Mouse (Mus musculus) lung, embryonic 16.5 days (tissue): Measurements from ENCODE around the gene Fancf. TPM values are rescaled to one million over a fixed set of nuclear protein-coding genes. Genes with fewer than 3 reads are reported as not detected.

Experiments used
- ATAC-seq: fragments of 200-750 bp; cut with Nextera tagmentation; 2 replicates; pipeline ENCODE4 v1.8.0; 2017; ENCODE audit warnings: low read depth, mild to moderate bottlenecking, moderate library complexity
- H3K27ac ChIP-seq: fragments of 300-500 bp; sonication (generic); 2 replicates; pipeline ENCODE4 v1.5.1; 2014; ENCODE audit warnings: mild to moderate bottlenecking, control low read depth, low read length
- H3K27me3 ChIP-seq: fragments of 300-500 bp; sonication (generic); 2 replicates; pipeline ENCODE4 v1.6.1; 2014; ENCODE audit warnings: low read depth, low read length, mixed read lengths; ENCODE audit not compliant: control insufficient read depth, insufficient read depth
- H3K36me3 ChIP-seq: fragments of 300-500 bp; sonication (generic); 2 replicates; pipeline ENCODE4 v1.6.1; 2014; ENCODE audit warnings: low read length; ENCODE audit not compliant: control insufficient read depth, insufficient read depth
- H3K4me1 ChIP-seq: fragments of 300-500 bp; sonication (generic); replicated peaks from 2 replicates; pipeline ENCODE4 v1.6.1; 2014; ENCODE audit warnings: low read length, mixed read lengths; ENCODE audit not compliant: control insufficient read depth, insufficient read depth
- H3K4me2 ChIP-seq: fragments of 300-500 bp; sonication (generic); 2 replicates; pipeline ENCODE4 v1.6.1; 2014; ENCODE audit warnings: low read depth, low read length, control low read depth
- H3K4me3 ChIP-seq: fragments of 300-500 bp; sonication (generic); 2 replicates; pipeline ENCODE4 v1.5.1; 2014; ENCODE audit warnings: mild to moderate bottlenecking, low read length, control low read depth
- H3K9ac ChIP-seq: fragments of 300-500 bp; sonication (generic); 2 replicates; pipeline ENCODE4 v1.6.1; 2014; ENCODE audit warnings: low read length, control low read depth
- H3K9me3 ChIP-seq: fragments of 300-500 bp; sonication (generic); 2 replicates; pipeline ENCODE4 v1.6.1; 2016; ENCODE audit warnings: low read length; ENCODE audit not compliant: control insufficient read depth
- WGBS: fragments of 180-500 bp; shearing (Covaris S2); extraction: QIAGEN DNeasy Blood & Tissue Kit; methylation state at CpG from one replicate; pipeline ENCODE4 v1.1.7; 2014; 5-methylcytosine and 5-hydroxymethylcytosine counted together
- polyA plus RNA-seq: library from polyadenylated mRNA; unstranded; fragments of >200 nt; fragmentation: Nextera tagmentation; extraction: Ambion mirVana; gene quantifications from 2 replicates; pipeline ENCODE4 v1.2.1, GENCODE M21; 2015

Fancf gene
- polyA plus RNA-seq, 1 experiment from 2014 or later = 1.4 TPM

- H3K27me3 ChIP-seq = no peaks in the 10 kb centered on the region
- no peak overlapping the region for H3K27ac ChIP-seq
- H3K4me3 ChIP-seq = no peak overlapping the region
- H3K4me1 ChIP-seq = peaks cover 4% of the 10 kb centered on the region; the same call in 1 of the 2 replicates
- no peaks in the 10 kb centered on the region for H3K36me3 ChIP-seq
- no peak overlapping the region for H3K9ac ChIP-seq
- no peak for ATAC-seq
- H3K9me3 ChIP-seq = no peaks in the 10 kb centered on the region
- H3K4me2 ChIP-seq = no peak overlapping the region
- 72% methylated on average over 4 of the region's 4 CpGs for WGBS
Observed at GRCm38 (mm10) chr7:51880121-51880520, 18.1 kb upstream of the Fancf start.

GRCm38 (mm10) chr7:51879136-51879723 lies 17.2 kb upstream of the Fancf start:
- ATAC-seq = peak; percentile 91
- WGBS = 2% methylated on average over 17 of the region's 17 CpGs
- Histone ChIP-seq H3K4me2 (peak overlapping the region; percentile 64), H3K27ac (peak overlapping the region; percentile 67), H3K36me3 (no peaks in the 10 kb centered on the region), H3K27me3 (no peaks in the 10 kb centered on the region), H3K9ac (peak overlapping the region; percentile 53), H3K4me1 (peaks cover 4% of the 10 kb centered on the region; the same call in 1 of the 2 replicates), H3K9me3 (no peaks in the 10 kb centered on the region), H3K4me3 (peak overlapping the region; percentile 37)

- peak overlapping the region; percentile 67 for H3K27ac ChIP-seq
Observed at GRCm38 (mm10) chr7:51878730-51879129, 16.7 kb upstream of the Fancf start.

GRCm38 (mm10) chr7:51876316-51876715 lies 14.2 kb upstream of the Fancf start:
- Histone ChIP-seq H3K27me3 (no peaks in the 10 kb centered on the region), H3K36me3 (no peaks in the 10 kb centered on the region), H3K27ac (no peak overlapping the region), H3K9me3 (no peaks in the 10 kb centered on the region), H3K9ac (no peak overlapping the region), H3K4me1 (peaks cover 4% of the 10 kb centered on the region; the same call in 1 of the 2 replicates), H3K4me2 (no peak overlapping the region), H3K4me3 (no peak overlapping the region)
- no peak for ATAC-seq

More at GRCm38 (mm10) chr7:51878730-51879129, 16.7 kb upstream of the Fancf start:
- H3K36me3 ChIP-seq = no peaks in the 10 kb centered on the region
- H3K4me2 ChIP-seq = peak overlapping the region; percentile 64
- 2% methylated on average over 8 of the region's 8 CpGs for WGBS
- H3K27me3 ChIP-seq = no peaks in the 10 kb centered on the region
- peak overlapping the region; percentile 53 for H3K9ac ChIP-seq
- ATAC-seq = no peak; the same call in none of the 2 replicates
- H3K4me3 ChIP-seq = peak overlapping the region; percentile 37
- peaks cover 4% of the 10 kb centered on the region; the same call in 1 of the 2 replicates for H3K4me1 ChIP-seq
- H3K9me3 ChIP-seq = no peaks in the 10 kb centered on the region

- Histone ChIP-seq H3K4me3 (no peak overlapping the region), H3K9me3 (no peaks in the 10 kb centered on the region), H3K27me3 (no peaks in the 10 kb centered on the region), H3K4me1 (no peaks in the 10 kb centered on the region), H3K27ac (no peak overlapping the region), H3K9ac (no peak overlapping the region), H3K36me3 (no peaks in the 10 kb centered on the region), H3K4me2 (no peak overlapping the region)
- no peak for ATAC-seq
Observed at GRCm38 (mm10) chr7:51872597-51872996, 10.5 kb upstream of the Fancf start.

- Histone ChIP-seq H3K27me3 (no peaks in the 10 kb centered on the region), H3K9ac (no peak overlapping the region), H3K4me2 (no peak overlapping the region), H3K27ac (no peak overlapping the region), H3K9me3 (no peaks in the 10 kb centered on the region), H3K36me3 (no peaks in the 10 kb centered on the region), H3K4me3 (no peak overlapping the region), H3K4me1 (no peaks in the 10 kb centered on the region)
- 69% methylated on average over 1 of the region's 1 CpGs for WGBS
- ATAC-seq = no peak
Observed at GRCm38 (mm10) chr7:51872041-51872440, 10.0 kb upstream of the Fancf start.

GRCm38 (mm10) chr7:51867983-51868382 lies 5.9 kb upstream of the Fancf start:
- 93% methylated on average over 1 of the region's 1 CpGs for WGBS
- ATAC-seq = no peak
- Histone ChIP-seq H3K9ac (no peak overlapping the region), H3K36me3 (no peaks in the 10 kb centered on the region), H3K27ac (no peak overlapping the region), H3K9me3 (no peaks in the 10 kb centered on the region), H3K4me3 (no peak overlapping the region), H3K4me2 (no peak overlapping the region), H3K27me3 (no peaks in the 10 kb centered on the region), H3K4me1 (peaks cover 2% of the 10 kb centered on the region)

- Histone ChIP-seq H3K9ac (no peak overlapping the region), H3K4me1 (peaks cover 13% of the 10 kb centered on the region), H3K4me2 (no peak overlapping the region), H3K36me3 (no peaks in the 10 kb centered on the region), H3K27ac (no peak overlapping the region), H3K4me3 (no peak overlapping the region), H3K27me3 (no peaks in the 10 kb centered on the region), H3K9me3 (no peaks in the 10 kb centered on the region)
- ATAC-seq = no peak
- 50% methylated on average over 1 of the region's 1 CpGs for WGBS
Observed at GRCm38 (mm10) chr7:51865336-51865735, 3.3 kb upstream of the Fancf start.

GRCm38 (mm10) chr7:51862842-51863241 lies 775 bp upstream of the Fancf start:
- Histone ChIP-seq H3K4me2 (peak overlapping the region; percentile 76), H3K9ac (peak overlapping the region; percentile 88), H3K9me3 (no peaks in the 10 kb centered on the region), H3K27me3 (no peaks in the 10 kb centered on the region), H3K36me3 (no peaks in the 10 kb centered on the region), H3K27ac (no peak overlapping the region), H3K4me3 (peak overlapping the region; percentile 83), H3K4me1 (peaks cover 13% of the 10 kb centered on the region)
- WGBS = 59% methylated on average over 3 of the region's 3 CpGs
- ATAC-seq = no peak
